Mouse (Mus musculus) embryonic fibroblast, embryonic 13.5 days (primary cell): ENCODE data around the gene Asf1b.

ENCODE experiments used
- CTCF ChIP-seq: IDR thresholded peaks from 2 replicates; pipeline ENCODE4 v1.5.1; 2011; ENCODE audit warnings: mild to moderate bottlenecking, control low read depth, low read length, moderate library complexity, borderline replicate concordance; ENCODE audit not compliant: insufficient read depth
- POLR2A ChIP-seq: IDR thresholded peaks from 2 replicates; pipeline ENCODE4 v1.6.1; 2011; ENCODE audit warnings: low read depth, mild to moderate bottlenecking, control low read depth, low read length, moderate library complexity

DNA sequence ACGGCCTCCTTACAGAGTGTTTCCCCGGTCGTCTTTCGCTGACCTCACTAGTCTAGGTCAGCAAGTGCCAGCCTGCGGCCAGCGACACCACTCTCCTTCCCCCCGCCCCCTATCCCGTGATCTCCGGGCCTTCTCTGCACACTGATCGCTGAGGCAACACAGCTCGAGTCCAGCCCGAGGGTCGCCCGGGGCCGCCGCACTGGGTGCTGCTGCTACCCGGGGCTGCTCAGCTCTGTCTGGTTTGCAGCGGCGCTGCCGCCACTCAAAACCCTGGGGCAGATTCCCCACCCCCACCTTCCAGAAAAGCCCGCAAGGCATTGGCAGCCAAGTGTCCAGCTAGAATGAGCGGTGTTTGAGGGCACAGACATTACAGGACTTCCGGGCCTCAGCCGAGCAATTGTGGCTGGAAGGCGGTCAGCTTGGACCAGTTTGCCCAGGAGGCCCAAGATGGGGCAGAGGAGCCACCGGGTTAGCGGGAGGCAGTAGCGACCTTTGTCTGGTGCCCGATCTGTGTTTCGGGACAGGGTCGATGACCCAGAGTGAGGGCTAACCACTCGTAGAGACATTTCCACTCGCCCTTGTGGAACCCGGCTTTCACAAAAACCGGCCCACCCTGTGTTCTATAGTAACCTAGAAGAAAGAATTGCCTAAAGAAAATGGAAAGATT lies 57.3 kb downstream of the Asf1b start:
- no peak for TF ChIP-seq CTCF
- no peak for TF ChIP-seq POLR2A
